Mouse (Mus musculus) fat pad, adult 2 months (tissue): Measurements from ENCODE around the gene Tmem189.
"Not testable (repeated sequence)": the region's sequence is repeated elsewhere in the genome, so short reads cannot be mapped to it uniquely, and the experiment has no call there.

Experiments
- DNase-seq: peaks from one replicate; pipeline ENCODE4 v3.0.0-alpha.2; 2011; ENCODE audit warnings: low read depth, low spot score; ENCODE audit errors: extremely low read depth

Tmem189 gene

GRCm38 (mm10) chr2:167627019-167627418 is 62.6 kb downstream of the Tmem189 start:
- DNase-seq = no peak

- no peak for DNase-seq
Observed at GRCm38 (mm10) chr2:167625670-167626069, 64.0 kb downstream of the Tmem189 start.

- DNase-seq = no peak
Observed at GRCm38 (mm10) chr2:167624368-167625075, 65.1 kb downstream of the Tmem189 start.

GRCm38 (mm10) chr2:167622965-167623364 is 66.7 kb downstream of the Tmem189 start:
- DNase-seq = no peak

GRCm38 (mm10) chr2:167622352-167622751 is 67.3 kb downstream of the Tmem189 start:
- no peak for DNase-seq

DNA sequence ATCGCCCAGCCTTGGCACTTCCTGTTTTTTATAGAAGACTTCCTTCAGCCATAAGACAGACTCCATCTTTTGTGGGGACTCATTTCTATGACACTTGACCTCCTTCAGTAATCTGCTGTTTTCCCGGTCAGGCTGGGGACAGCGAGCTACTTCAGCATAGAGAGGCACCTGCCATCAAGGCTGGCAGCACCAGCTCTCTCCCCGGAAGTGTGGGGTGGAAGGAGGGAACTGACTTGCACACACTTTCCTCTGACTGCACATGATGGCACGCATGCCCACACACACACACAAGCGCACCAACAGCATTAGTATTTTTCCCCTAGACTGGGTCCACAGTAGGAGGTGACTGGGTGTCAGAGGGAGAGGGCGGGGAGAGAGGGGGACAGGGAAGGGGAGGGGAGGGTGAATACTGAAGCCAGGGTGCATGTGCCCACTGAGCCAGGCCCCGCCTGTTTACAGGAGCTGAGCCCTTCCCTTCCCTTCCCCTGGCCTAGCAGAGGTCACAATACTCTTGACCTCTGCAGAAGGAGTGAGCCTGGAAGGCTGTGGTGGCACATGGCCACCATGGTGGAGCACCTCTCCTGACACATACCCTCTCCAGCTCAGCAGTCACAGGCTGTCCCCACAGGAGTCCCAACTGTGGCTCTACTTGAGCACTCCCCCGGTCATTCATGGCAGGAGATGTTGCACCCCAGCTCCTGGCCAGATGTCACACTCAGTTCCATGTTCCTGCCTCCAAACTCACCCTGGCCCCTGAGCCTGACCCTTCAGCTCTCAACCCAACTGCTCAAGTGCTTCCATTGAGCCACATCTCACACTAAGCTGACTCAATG is 68.2 kb downstream of the Tmem189 start:
- DNase-seq = no peak

- no peak for DNase-seq
Observed at GRCm38 (mm10) chr2:167617472-167617871, 72.2 kb downstream of the Tmem189 start.

DNA sequence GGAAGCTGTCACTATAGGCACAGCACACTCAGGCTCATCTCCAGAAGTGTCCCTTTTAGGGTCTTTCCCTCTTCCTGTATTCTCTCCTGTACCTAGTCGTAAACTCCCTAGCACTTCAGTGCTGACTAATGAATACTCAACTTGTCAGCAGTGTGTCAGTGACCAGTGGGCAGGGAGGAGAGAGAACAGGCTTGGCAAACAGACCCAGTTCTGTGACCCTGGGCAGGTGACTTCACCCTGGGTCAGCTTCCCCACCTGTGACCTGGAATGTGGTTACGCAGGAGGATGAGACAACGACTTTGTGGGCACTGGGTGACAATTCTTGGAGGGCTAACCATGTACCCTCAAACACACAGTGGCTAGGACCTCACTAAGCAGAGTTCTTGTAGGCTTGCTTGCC is 72.6 kb downstream of the Tmem189 start:
- no peak for DNase-seq

DNA sequence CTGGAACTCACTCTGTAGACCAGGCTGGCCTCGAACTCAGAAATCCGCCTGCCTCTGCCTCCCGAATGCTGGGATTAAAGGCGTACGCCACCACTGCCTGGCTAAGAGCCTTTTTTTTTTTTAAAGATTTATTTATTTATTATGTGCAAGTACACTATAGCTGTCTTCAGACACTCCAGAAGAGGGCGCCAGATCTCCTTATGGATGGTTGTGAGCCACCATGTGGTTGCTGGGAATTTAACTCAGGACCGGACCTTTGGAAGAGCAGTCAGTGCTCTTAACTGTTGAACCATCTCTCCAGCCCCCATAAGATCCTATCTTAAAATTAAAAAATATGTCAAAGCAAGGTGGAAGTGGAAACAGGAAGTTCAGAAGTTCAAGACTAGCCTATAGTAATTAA is 76.3 kb downstream of the Tmem189 start:
- DNase-seq = not testable (repeated sequence)

- DNase-seq = no peak
Observed at GRCm38 (mm10) chr2:167612122-167612521, 77.5 kb downstream of the Tmem189 start.

DNA sequence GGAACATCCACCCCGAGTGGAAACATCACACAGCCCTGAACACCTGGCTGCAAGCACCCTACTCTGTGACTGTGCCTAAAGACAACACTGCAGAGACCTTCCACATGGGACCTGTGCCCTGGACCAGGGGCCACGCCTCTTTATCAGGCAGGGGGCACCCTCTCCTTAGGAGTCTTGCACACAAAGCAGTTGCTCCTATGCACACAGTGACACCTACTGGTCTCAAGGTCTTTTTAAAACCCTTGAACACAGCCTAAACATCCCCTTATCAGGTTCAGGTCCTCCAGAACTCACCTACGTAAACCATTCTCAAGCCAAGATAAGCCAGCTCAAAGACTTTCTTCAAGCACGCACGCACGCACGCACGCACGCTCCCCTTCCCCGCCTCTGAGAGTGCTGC is 78.3 kb downstream of the Tmem189 start:
- no peak for DNase-seq

DNA sequence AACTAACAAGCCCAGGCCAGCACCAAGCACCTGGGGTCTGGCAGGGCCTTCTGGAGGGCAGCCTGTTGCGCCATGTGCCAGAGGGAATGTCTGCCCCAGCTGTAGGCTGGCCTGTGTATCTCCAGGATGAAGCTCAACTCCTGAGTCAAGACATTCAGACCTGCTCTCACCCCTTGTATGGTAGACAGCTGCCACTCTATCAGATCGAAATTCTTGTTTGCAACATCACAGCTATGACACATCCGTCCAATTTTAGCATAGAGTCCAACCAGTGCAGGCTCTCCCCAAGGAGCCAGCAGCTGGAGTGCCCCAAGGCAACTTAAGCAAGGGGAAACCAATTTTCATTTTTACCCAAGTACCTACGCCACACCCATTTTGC is 82.9 kb downstream of the Tmem189 start:
- DNase-seq = no peak

DNA sequence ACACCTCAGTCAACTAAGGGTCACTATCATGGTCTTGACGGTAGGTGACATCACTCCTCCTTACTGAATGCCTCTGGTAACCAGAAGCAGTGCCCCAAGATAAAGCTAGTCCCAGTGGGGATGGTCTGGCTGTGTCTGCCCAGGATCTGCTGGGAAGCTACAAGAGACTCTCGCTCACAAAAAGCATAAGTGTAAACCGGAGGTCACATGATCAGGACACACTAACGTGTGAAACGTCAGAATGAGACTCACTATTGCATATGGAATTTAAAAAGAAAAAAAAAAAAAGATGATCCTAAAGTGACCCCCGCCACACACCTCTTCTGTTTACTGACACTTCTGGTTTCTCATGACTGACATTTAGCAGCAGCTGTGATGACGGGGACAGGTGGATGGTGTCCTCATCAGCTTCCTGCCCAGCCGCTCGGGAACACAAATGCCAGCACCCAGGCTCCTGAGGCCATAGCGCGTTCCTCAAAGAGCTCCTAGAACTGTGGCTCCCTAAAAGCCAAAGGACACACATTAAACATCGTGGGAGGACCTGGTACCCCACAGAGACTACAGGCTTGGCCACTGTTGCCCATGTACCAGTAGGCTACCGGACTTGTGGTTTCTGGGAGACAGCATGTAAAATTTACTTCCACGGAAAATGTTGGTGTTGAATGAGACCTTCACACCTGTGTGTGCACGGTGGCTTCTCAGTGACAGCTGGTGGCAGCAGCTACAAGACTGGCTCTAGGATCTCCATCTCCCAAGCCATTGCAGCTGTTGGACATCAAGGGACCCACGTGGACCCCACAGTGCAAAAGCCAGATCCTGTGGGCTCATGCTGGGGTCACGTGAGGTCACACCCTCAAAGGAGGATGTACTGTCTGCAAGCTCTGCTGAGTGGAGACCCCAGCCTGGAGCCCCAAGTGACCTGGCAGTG is 83.5 kb downstream of the Tmem189 start:
- no peak for DNase-seq

DNA sequence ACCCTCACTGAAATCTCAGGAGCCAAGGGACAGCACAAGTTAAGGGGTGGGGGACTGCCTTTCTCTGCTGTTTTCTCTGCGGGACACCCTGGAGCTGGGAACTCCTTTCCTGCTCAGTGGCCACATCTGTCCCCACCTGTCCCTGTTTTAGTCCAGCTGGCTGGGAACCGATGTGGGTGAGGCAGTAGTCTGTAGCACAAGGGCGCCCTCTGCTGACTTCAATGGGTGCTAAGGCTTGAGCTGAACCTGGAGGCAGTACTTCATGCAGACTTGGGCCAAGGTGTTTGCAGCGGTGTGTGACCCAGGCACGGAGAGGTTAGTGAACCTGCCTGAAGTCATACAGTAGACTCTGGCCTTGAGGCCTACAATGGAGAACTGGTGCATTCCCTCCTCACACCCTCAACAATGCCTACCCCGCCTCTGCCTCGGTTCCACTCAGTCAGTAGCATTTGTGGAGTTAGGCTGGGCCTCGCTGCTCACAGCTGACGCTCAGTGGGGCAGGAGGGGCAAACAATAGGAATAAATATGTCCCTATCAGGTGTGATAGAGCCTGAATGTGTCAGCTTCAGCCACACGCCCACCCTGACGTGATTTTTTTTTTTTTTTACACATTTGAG is 84.3 kb downstream of the Tmem189 start:
- DNase-seq = no peak

DNA sequence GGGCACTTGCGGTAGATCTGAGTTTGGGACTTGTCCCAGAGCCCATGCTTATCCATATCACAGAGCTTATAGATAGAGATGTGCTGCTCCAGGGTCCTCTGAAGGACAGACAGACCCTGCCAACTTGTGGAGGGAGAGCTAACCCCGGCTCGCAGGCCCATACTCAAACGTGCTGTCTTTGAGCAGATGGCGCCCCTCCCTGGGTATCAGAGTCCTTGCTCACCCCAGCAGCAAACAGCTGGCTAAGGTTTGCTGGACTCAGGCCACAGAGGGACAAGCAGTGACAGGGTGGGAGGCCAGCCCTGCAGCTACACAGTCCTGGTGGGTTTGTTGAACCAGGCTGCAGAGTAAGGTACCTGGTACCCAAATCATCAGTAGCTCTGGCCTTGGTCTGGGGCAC is 86.6 kb downstream of the Tmem189 start:
- no peak for DNase-seq

DNA sequence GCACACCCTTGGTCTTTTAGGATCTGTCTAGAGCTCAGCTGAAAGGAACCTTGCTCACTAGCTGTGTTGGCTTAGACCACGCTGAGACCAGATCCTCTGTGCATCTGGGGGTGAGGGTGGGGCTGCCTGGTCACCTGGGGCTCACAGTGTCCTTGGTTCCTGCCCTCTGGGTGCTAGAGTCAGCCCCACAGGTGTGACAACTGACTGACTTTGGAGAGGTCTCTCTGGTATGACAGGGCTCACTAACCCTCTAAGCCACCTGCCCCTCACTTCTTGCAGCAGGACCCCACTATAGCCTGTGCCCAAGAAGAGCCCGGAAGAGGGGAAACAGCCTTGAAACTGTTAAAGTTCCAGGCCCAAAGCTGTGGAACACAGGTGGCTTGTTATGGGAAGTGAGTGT is 87.3 kb downstream of the Tmem189 start:
- no peak for DNase-seq

- DNase-seq = no peak
Observed at GRCm38 (mm10) chr2:167600481-167600995, 89.1 kb downstream of the Tmem189 start.

DNA sequence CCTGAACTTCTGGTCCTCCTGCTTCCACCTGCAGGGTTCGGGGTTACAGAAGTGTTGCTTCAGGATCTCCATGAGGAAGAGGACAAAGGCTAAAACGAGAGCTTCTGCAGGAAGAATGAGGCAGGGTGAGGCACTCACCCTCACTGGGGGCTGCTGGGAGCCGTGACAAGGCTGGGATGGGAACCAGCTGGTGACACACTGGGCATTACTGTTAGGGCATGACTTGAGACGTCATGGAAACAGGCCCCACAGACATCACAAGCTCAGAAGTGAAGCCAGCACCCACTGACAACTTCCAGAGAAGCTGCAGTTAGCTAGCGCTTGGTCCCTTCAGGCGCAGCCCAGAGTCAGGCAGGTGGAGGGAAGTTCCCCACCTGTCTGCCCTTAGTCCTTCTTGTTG is 89.7 kb downstream of the Tmem189 start:
- no peak for DNase-seq

DNA sequence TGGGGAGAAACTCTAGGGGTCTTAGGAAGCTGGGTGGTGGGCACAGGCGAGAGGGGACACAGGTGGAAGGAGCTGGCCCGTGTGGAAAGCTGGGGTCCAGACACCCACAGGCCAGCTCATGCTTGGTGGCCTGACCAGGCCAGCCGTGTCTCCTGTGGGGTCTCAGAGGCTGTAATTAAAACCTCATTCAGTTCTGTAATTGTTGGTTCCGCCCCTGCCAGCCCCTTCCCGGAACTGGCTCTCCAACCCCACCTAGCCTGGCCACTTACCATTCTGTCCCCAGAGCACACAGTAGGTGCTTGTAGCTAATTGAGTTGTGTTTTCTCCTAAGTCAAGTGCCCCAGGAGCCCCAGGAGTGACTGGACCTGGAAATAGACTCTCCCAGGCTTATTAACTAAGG is 90.4 kb downstream of the Tmem189 start:
- DNase-seq = no peak

DNA sequence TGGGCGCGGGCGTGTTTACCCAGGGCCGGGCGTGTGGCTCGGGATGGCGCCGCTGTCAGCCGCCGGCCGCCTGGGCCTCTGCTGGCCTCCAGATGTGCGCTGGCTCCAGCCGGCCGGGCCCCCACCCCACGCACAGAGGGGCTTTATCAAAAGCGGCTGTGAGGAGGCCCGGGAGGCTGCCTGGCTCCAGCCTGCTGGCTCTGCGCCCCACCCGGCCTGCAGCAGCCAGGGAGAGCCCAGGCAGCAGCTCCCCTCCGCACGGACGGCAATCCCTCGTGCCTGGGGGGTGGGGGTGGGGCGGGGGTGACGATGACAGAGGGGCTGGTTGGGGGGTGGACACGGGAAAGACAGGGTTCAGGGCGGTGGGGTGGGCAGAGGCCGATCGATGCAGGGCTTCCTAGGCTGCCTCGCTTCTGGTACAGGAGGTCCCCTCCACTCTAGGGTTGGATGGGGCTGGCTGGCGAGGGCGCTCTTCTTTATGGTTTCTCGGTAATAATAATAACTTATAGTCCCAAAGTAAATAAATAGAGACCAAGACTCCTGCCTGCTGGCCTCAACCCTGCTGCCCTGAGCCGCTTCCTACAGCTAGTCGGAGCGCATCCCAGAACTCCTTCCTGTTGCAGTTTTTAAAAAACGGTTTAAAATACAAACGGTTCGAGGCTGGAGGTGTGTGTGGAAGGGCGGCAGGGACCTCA is 92.0 kb downstream of the Tmem189 start:
- DNase-seq = no peak
